Mouse (Mus musculus): ENCODE measurements around the gene Ube2d3.

GRCm38 (mm10) chr3:135515246-135515645 lies 77.3 kb downstream of the Ube2d3 start:
- no peak for TF ChIP-seq CTCF (IDR thresholded peaks at IDR 0.05; ENCODE audit: borderline replicate concordance, insufficient read depth, low read depth, low read length)
- no peak for TF ChIP-seq POLR2A (IDR thresholded peaks at IDR 0.05; ENCODE audit: borderline replicate concordance, insufficient read depth, low read length)

Data from cerebellum, adult 2 months (tissue).